Mouse (Mus musculus) heart, adult 8-10 months (tissue): ENCODE data around the gene Amer2. TPM values are rescaled to one million over a fixed set of nuclear protein-coding genes. Genes with fewer than 3 reads are reported as not detected.

Source experiments
- total RNA-seq, 4 experiments: library from RNA; stranded (reverse); gene quantifications; 2 replicates each; pipeline ENCODE4 v1.2.4; 2022

Amer2 gene
- total RNA-seq, 4 experiments from 2014 or later, result not detected

Other genes starting within 250 kb of the Amer2 start
- 10 to 100 TPM in 1 of 4 experiments, 1 to 10 TPM in 3; 4.8 to 11.0 (median 9.3) TPM for gene Atp8a2, start 176.1 kb upstream of the Amer2 start, total RNA-seq
- gene Nupl1, start 121.8 kb upstream of the Amer2 start, total RNA-seq, result under 1 TPM in 1 of 4 experiments, not detected in 3; 0.25 TPM
- 10 to 100 TPM; 25.0 to 32.1 (median 27.8) TPM for gene Gm49336, start 121.8 kb upstream of the Amer2 start, total RNA-seq
- gene Mtmr6, start 108.0 kb upstream of the Amer2 start, total RNA-seq, result 10 to 100 TPM; 29.5 to 34.5 (median 31.6) TPM